ENCODE assay signal across 12 mouse cellular contexts in genomic region chr8:107046976-107047375, GRCm38 (mm10). TPM values are rescaled to one million over a fixed set of nuclear protein-coding genes. Genes with fewer than 3 reads are reported as not detected.
A peak's percentile ranks its signal among the peaks of the same experiment; 100 is the strongest.
DNase-seq lines count a peak whose midpoint lies in the region; ATAC-seq and TF ChIP-seq lines count a peak whose summit lies in the region.
"Had no signal": no experiment of that assay in that cellular context is flagged by ENCODE, and none has a peak within 500 bp of the region (broad histone marks: within the 10 kb centered on the region; RNA-seq: fewer than 3 reads in every experiment).

No protein-coding gene starts in this region.

- in situ Hi-C loops in CH12.LX (cut with MboI; ENCODE audit: low pct_ligation_motif_present, low pct_unique_long_range_greater_than_20kb, low sequenced_read_pairs) = no loop called here

- TF ChIP-seq POLR2A in kidney, adult 2 months (IDR thresholded peaks at IDR 0.05; ENCODE audit: low read depth, low read length) = no peak
- no peak for TF ChIP-seq POLR2A in CH12.LX (IDR thresholded peaks at IDR 0.05; ENCODE audit: low read depth, low read length)
- no peak for TF ChIP-seq POLR2A in limb, embryonic 14.5 days (IDR thresholded peaks at IDR 0.05; ENCODE audit: borderline replicate concordance, extremely low read depth, insufficient read depth, insufficient read length)

- no peaks in the 10 kb centered on the region for H3K9me3 ChIP-seq in CH12.LX (replicated peaks; ENCODE audit: low read length)
- H3K9me3 ChIP-seq in embryonic facial prominence, embryonic 12.5 days = no peaks in the 10 kb centered on the region
- no peaks in the 10 kb centered on the region; the same call in 1 of the 2 replicates for H3K9me3 ChIP-seq in limb, embryonic 14.5 days (ENCODE audit: control insufficient read depth, low read length)
- H3K9me3 ChIP-seq in forebrain, embryonic 16.5 days (ENCODE audit: control insufficient read depth, low read length) = no peaks in the 10 kb centered on the region

- no peak for ATAC-seq in embryonic facial prominence, embryonic 12.5 days (ENCODE audit: insufficient number of reproducible peaks, insufficient read depth, low FRiP score, low TSS enrichment)
- ATAC-seq in limb, embryonic 14.5 days (ENCODE audit: low FRiP score, low read depth) = no peak
- no peak for ATAC-seq in forebrain, embryonic 16.5 days

- peaks cover 19% of the 10 kb centered on the region for H3K79me2 ChIP-seq in CH12.LX (replicated peaks; ENCODE audit: control insufficient read depth, extremely low read depth, insufficient read depth, poor library complexity, severe bottlenecking)

- no peaks in the 10 kb centered on the region for H3K27me3 ChIP-seq in kidney, adult 2 months (replicated peaks; ENCODE audit: control insufficient read depth, insufficient read depth, low read length)
- H3K27me3 ChIP-seq in CH12.LX (replicated peaks) = no peaks in the 10 kb centered on the region
- H3K27me3 ChIP-seq in embryonic facial prominence, embryonic 12.5 days = no peaks in the 10 kb centered on the region
- H3K27me3 ChIP-seq in limb, embryonic 14.5 days (ENCODE audit: control insufficient read depth, insufficient read depth, low read length) = no peaks in the 10 kb centered on the region
- H3K27me3 ChIP-seq in forebrain, embryonic 16.5 days (replicated peaks; ENCODE audit: control insufficient read depth, insufficient read depth, low read length) = no peaks in the 10 kb centered on the region

- intact Hi-C loops in left cerebral cortex, postnatal 14 days (cut with DNase I) = no loop called here

- 59% methylated on average over 5 of the region's 5 CpGs for WGBS in kidney, adult 2 months
- 89% methylated on average over 5 of the region's 5 CpGs for WGBS in embryonic facial prominence, embryonic 12.5 days
- WGBS in limb, embryonic 14.5 days = 88% methylated on average over 5 of the region's 5 CpGs
- 87% methylated on average over 5 of the region's 5 CpGs for WGBS in forebrain, embryonic 16.5 days

- TF ChIP-seq RAD21 in CH12.LX (IDR thresholded peaks at IDR 0.05; ENCODE audit: low read depth, low read length) = no peak

- peak overlapping the region; percentile 74; the same call in 1 of the 2 replicates for H3K9ac ChIP-seq in CH12.LX (ENCODE audit: insufficient read depth, low read depth)
- H3K9ac ChIP-seq in embryonic facial prominence, embryonic 12.5 days = 0 out of 2 replicates have a peak overlapping the region, but pooled peaks have one; percentile 77
- H3K9ac ChIP-seq in limb, embryonic 14.5 days (ENCODE audit: low read depth, low read length, severe bottlenecking) = no peak overlapping the region
- H3K9ac ChIP-seq in forebrain, embryonic 16.5 days (replicated peaks; ENCODE audit: low read depth, low read length) = no peak overlapping the region

- H3K4me2 ChIP-seq in CH12.LX (ENCODE audit: insufficient read depth, low read depth, poor library complexity, severe bottlenecking) = peak overlapping the region; percentile 53; the same call in 1 of the 2 replicates
- H3K4me2 ChIP-seq in embryonic facial prominence, embryonic 12.5 days (replicated peaks) = peak overlapping the region; percentile 90; the same call in 1 of the 2 replicates
- H3K4me2 ChIP-seq in limb, embryonic 14.5 days (replicated peaks; ENCODE audit: low read depth, low read length, severe bottlenecking) = no peak overlapping the region
- no peak overlapping the region for H3K4me2 ChIP-seq in forebrain, embryonic 16.5 days (ENCODE audit: low read length)

- no peak for TF ChIP-seq CTCF in kidney, adult 2 months (conservative IDR thresholded peaks at IDR 0.05; ENCODE audit: insufficient read depth, insufficient read length, low read depth, low read length)
- TF ChIP-seq CTCF in CH12.LX (conservative IDR thresholded peaks at IDR 0.05 in 1 of 2, IDR thresholded peaks at IDR 0.05 in 1 of 2; ENCODE audit: low read depth in 2 of 2, low read length in 2 of 2) = no peak

- no peak overlapping the region for H3K4me3 ChIP-seq in kidney, adult 2 months (ENCODE audit: insufficient read depth, low read depth, low read length)
- peak overlapping the region in 1 of 3 experiments; percentile 90 for H3K4me3 ChIP-seq in CH12.LX (replicated peaks in 1 of 3; ENCODE audit: low read depth in 2 of 3, low read length in 2 of 3, poor library complexity in 1 of 3)
- H3K4me3 ChIP-seq in embryonic facial prominence, embryonic 12.5 days = no peak overlapping the region; the same call in 1 of the 2 replicates
- 0 out of 2 replicates have a peak overlapping the region, but pooled peaks have one; percentile 7 for H3K4me3 ChIP-seq in limb, embryonic 14.5 days (replicated peaks; ENCODE audit: low read length)
- no peak overlapping the region for H3K4me3 ChIP-seq in forebrain, embryonic 16.5 days (replicated peaks; ENCODE audit: low read length)

- no peak overlapping the region for H3K27ac ChIP-seq in kidney, adult 2 months (ENCODE audit: insufficient read depth, low read depth, low read length)
- no peak overlapping the region for H3K27ac ChIP-seq in CH12.LX (ENCODE audit: insufficient read depth, low read depth)
- no peak overlapping the region for H3K27ac ChIP-seq in embryonic facial prominence, embryonic 12.5 days
- H3K27ac ChIP-seq in limb, embryonic 14.5 days (replicated peaks; ENCODE audit: low read depth, low read length) = no peak overlapping the region
- no peak overlapping the region for H3K27ac ChIP-seq in forebrain, embryonic 16.5 days (ENCODE audit: low read length)

- dilution Hi-C loops in CH12.LX (cut with MboI; ENCODE audit: extremely low pct_ligation_motif_present, extremely low pct_unique_long_range_greater_than_20kb, low sequenced_read_pairs) = no loop called here

- no peak for TF ChIP-seq EP300 in CH12.LX (IDR thresholded peaks at IDR 0.05; ENCODE audit: low read length)

- peak; percentile 22 for DNase-seq in kidney, adult 2 months
- no peak for DNase-seq in kidney, postnatal 14 days
- no peak for DNase-seq in CH12.LX (ENCODE audit: extremely low read depth)
- DNase-seq in limb, embryonic 14.5 days (ENCODE audit: low spot score) = no peak
- DNase-seq in left cerebral cortex, postnatal 14 days (ENCODE audit: low spot score in 2 of 2) = no peak
- no peak for DNase-seq in thymus, postnatal 0 days (ENCODE audit: low spot score)
- DNase-seq: embryo, embryonic 11 days; gastrocnemius, postnatal 36 days; layer of hippocampus, postnatal 36 days; thymus, postnatal 36 days had no signal

- H3K4me1 ChIP-seq in kidney, adult 2 months (ENCODE audit: control insufficient read depth, insufficient read depth, low read length) = peaks cover 5% of the 10 kb centered on the region; the same call in 1 of the 2 replicates
- H3K4me1 ChIP-seq in CH12.LX (ENCODE audit: control insufficient read depth in 1 of 2, insufficient read depth in 2 of 2) = peaks cover 5 to 39% of the 10 kb centered on the region in 2 experiments; a peak in 3 of 4 replicates
- H3K4me1 ChIP-seq in embryonic facial prominence, embryonic 12.5 days = peaks cover 8% of the 10 kb centered on the region
- H3K4me1 ChIP-seq in limb, embryonic 14.5 days (ENCODE audit: control insufficient read depth, insufficient read depth, low read length) = peaks cover 10% of the 10 kb centered on the region; the same call in 1 of the 2 replicates
- H3K4me1 ChIP-seq in forebrain, embryonic 16.5 days (replicated peaks; ENCODE audit: control insufficient read depth, insufficient read depth, low read length) = peaks cover 16% of the 10 kb centered on the region

- peaks cover 7% of the 10 kb centered on the region for H3K36me3 ChIP-seq in kidney, adult 2 months (ENCODE audit: control insufficient read depth, insufficient read depth, low read length)
- H3K36me3 ChIP-seq in CH12.LX (replicated peaks in 1 of 2; ENCODE audit: control insufficient read depth in 1 of 2, insufficient read depth in 1 of 2, low read length in 1 of 2) = peaks cover 66 to 76% of the 10 kb centered on the region in 2 experiments
- peaks cover 76% of the 10 kb centered on the region for H3K36me3 ChIP-seq in embryonic facial prominence, embryonic 12.5 days
- H3K36me3 ChIP-seq in limb, embryonic 14.5 days (ENCODE audit: control insufficient read depth, insufficient read depth, low read length) = peaks cover 80% of the 10 kb centered on the region
- peaks cover 30% of the 10 kb centered on the region for H3K36me3 ChIP-seq in forebrain, embryonic 16.5 days (ENCODE audit: control insufficient read depth, insufficient read depth)

RNA-seq across cellular contexts. Expression of gene Pdf, which starts 1.4 kb away (rescaled TPM):
- polyA plus RNA-seq in kidney, adult 2 months (2012; rRNA removed) = 39.5 and 43.4 TPM in 2 replicates
- total RNA-seq in CH12.LX (2012; rRNA removed) (34.6 and 43.7 TPM in 2 replicates), CH12.LX (2014; rRNA removed) (49.4 and 50.2 TPM in 2 replicates)
- 36.8 and 38.9 TPM in 2 replicates for polyA plus RNA-seq in CH12.LX (2012; ENCODE audit: insufficient read length, low read depth)
- polyA plus RNA-seq in embryonic facial prominence, embryonic 12.5 days (2016; fragmentation: Nextera tagmentation; extraction: Ambion mirVana) = 53.2 and 57.4 TPM in 2 replicates
- polyA plus RNA-seq in limb, embryonic 14.5 days (2012; rRNA removed) = 34.6 and 38.7 TPM in 2 replicates
- polyA plus RNA-seq in limb, embryonic 14.5 days (2014; fragmentation: Nextera tagmentation; extraction: Ambion mirVana) = 35.7 and 39.2 TPM in 2 replicates
- total RNA-seq in left cerebral cortex, postnatal 14 days (2021) = 10 to 100 TPM; 28.3 to 29.8 TPM
- 28.3 and 29.4 TPM in 2 replicates for polyA plus RNA-seq in thymus, postnatal 0 days (2015; fragmentation: Nextera tagmentation; extraction: Ambion mirVana)
- polyA plus RNA-seq in forebrain, embryonic 16.5 days (2015; fragmentation: Nextera tagmentation; extraction: Ambion mirVana) = 37.1 and 38.4 TPM in 2 replicates

RNA-seq across cellular contexts. Expression of gene Cog8, which starts 9.5 kb away (rescaled TPM):
- 29.4 and 32.2 TPM in 2 replicates for polyA plus RNA-seq in kidney, adult 2 months (2012; rRNA removed)
- total RNA-seq in CH12.LX (2012; rRNA removed) (24.2 and 30.7 TPM in 2 replicates), CH12.LX (2014; rRNA removed) (35.6 and 39.3 TPM in 2 replicates)
- polyA plus RNA-seq in CH12.LX (2012; ENCODE audit: insufficient read length, low read depth) = 31.5 and 35.3 TPM in 2 replicates
- 46.1 and 51.6 TPM in 2 replicates for polyA plus RNA-seq in embryonic facial prominence, embryonic 12.5 days (2016; fragmentation: Nextera tagmentation; extraction: Ambion mirVana)
- polyA plus RNA-seq in limb, embryonic 14.5 days (2012; rRNA removed) = 56.7 and 68.1 TPM in 2 replicates
- 37.8 and 40.9 TPM in 2 replicates for polyA plus RNA-seq in limb, embryonic 14.5 days (2014; fragmentation: Nextera tagmentation; extraction: Ambion mirVana)
- total RNA-seq in left cerebral cortex, postnatal 14 days (2021) = 10 to 100 TPM; 26.5 to 29.5 TPM
- 38.4 and 40.9 TPM in 2 replicates for polyA plus RNA-seq in thymus, postnatal 0 days (2015; fragmentation: Nextera tagmentation; extraction: Ambion mirVana)
- polyA plus RNA-seq in forebrain, embryonic 16.5 days (2015; fragmentation: Nextera tagmentation; extraction: Ambion mirVana) = 39.1 and 39.3 TPM in 2 replicates

RNA-seq across cellular contexts. Expression of gene Nip7, which starts 9.7 kb away (rescaled TPM):
- polyA plus RNA-seq in kidney, adult 2 months (2012; rRNA removed) = 38.2 and 54.3 TPM in 2 replicates
- total RNA-seq in CH12.LX (2012; rRNA removed) = 166 and 205 TPM in 2 replicates
- 210 and 226 TPM in 2 replicates for total RNA-seq in CH12.LX (2014; rRNA removed)
- 231 and 233 TPM in 2 replicates for polyA plus RNA-seq in CH12.LX (2012; ENCODE audit: insufficient read length, low read depth)
- 96.5 and 106 TPM in 2 replicates for polyA plus RNA-seq in embryonic facial prominence, embryonic 12.5 days (2016; fragmentation: Nextera tagmentation; extraction: Ambion mirVana)
- polyA plus RNA-seq in limb, embryonic 14.5 days (2012; rRNA removed) = 54.9 and 123 TPM in 2 replicates
- 99.0 and 103 TPM in 2 replicates for polyA plus RNA-seq in limb, embryonic 14.5 days (2014; fragmentation: Nextera tagmentation; extraction: Ambion mirVana)
- 10 to 100 TPM; 43.4 to 53.6 TPM for total RNA-seq in left cerebral cortex, postnatal 14 days (2021)
- polyA plus RNA-seq in thymus, postnatal 0 days (2015; fragmentation: Nextera tagmentation; extraction: Ambion mirVana) = 86.6 and 102 TPM in 2 replicates
- 76.7 and 80.5 TPM in 2 replicates for polyA plus RNA-seq in forebrain, embryonic 16.5 days (2015; fragmentation: Nextera tagmentation; extraction: Ambion mirVana)

RNA-seq across cellular contexts. Expression of gene Vps4a, which starts 16.0 kb away (rescaled TPM):
- 31.0 and 33.4 TPM in 2 replicates for polyA plus RNA-seq in kidney, adult 2 months (2012; rRNA removed)
- total RNA-seq in CH12.LX (2012; rRNA removed) (26.9 and 28.6 TPM in 2 replicates), CH12.LX (2014; rRNA removed) (30.8 and 31.4 TPM in 2 replicates)
- 26.3 and 27.1 TPM in 2 replicates for polyA plus RNA-seq in CH12.LX (2012; ENCODE audit: insufficient read length, low read depth)
- 85.0 and 87.7 TPM in 2 replicates for polyA plus RNA-seq in embryonic facial prominence, embryonic 12.5 days (2016; fragmentation: Nextera tagmentation; extraction: Ambion mirVana)
- 40.2 and 50.8 TPM in 2 replicates for polyA plus RNA-seq in limb, embryonic 14.5 days (2012; rRNA removed)
- polyA plus RNA-seq in limb, embryonic 14.5 days (2014; fragmentation: Nextera tagmentation; extraction: Ambion mirVana) = 75.8 and 82.3 TPM in 2 replicates
- total RNA-seq in left cerebral cortex, postnatal 14 days (2021) = 100 to 1,000 TPM; 121 to 124 TPM
- polyA plus RNA-seq in thymus, postnatal 0 days (2015; fragmentation: Nextera tagmentation; extraction: Ambion mirVana) = 63.2 and 63.4 TPM in 2 replicates
- polyA plus RNA-seq in forebrain, embryonic 16.5 days (2015; fragmentation: Nextera tagmentation; extraction: Ambion mirVana) = 153 and 158 TPM in 2 replicates

RNA-seq across cellular contexts. Expression of gene Tmed6, which starts 18.5 kb away (rescaled TPM):
- polyA plus RNA-seq in kidney, adult 2 months (2012; rRNA removed) = 55.0 and 65.3 TPM in 2 replicates
- total RNA-seq in CH12.LX (2012; rRNA removed) = 0.55 TPM in 1 of 2 replicates, not detected in the other
- total RNA-seq in CH12.LX (2014; rRNA removed) = 0.97 and 1.1 TPM in 2 replicates
- 0.36 and 0.48 TPM in 2 replicates for polyA plus RNA-seq in CH12.LX (2012; ENCODE audit: insufficient read length, low read depth)
- not detected in 2 replicates for polyA plus RNA-seq in embryonic facial prominence, embryonic 12.5 days (2016; fragmentation: Nextera tagmentation; extraction: Ambion mirVana)
- polyA plus RNA-seq in limb, embryonic 14.5 days (2012; rRNA removed) = not detected in 2 replicates
- not detected in 2 replicates for polyA plus RNA-seq in limb, embryonic 14.5 days (2014; fragmentation: Nextera tagmentation; extraction: Ambion mirVana)
- total RNA-seq in left cerebral cortex, postnatal 14 days (2021) = not detected
- 0.35 and 0.48 TPM in 2 replicates for polyA plus RNA-seq in thymus, postnatal 0 days (2015; fragmentation: Nextera tagmentation; extraction: Ambion mirVana)
- not detected in 2 replicates for polyA plus RNA-seq in forebrain, embryonic 16.5 days (2015; fragmentation: Nextera tagmentation; extraction: Ambion mirVana)
- total RNA-seq: gastrocnemius, postnatal 36 days; layer of hippocampus, postnatal 36 days had no signal

Comparison
In these comparisons a context has a peak if more than half of its experiments do, and no peak if none do; other contexts are left out.
1. H3K4me2 ChIP-seq: peak in CH12.LX (single experiment) and embryonic facial prominence, embryonic 12.5 days (single experiment); none in limb, embryonic 14.5 days (single experiment) and forebrain, embryonic 16.5 days (single experiment).
2. H3K9ac ChIP-seq: peak in CH12.LX (single experiment) and embryonic facial prominence, embryonic 12.5 days (single experiment); none in limb, embryonic 14.5 days (single experiment) and forebrain, embryonic 16.5 days (single experiment).